Mouse (Mus musculus): ENCODE results near the gene Timmdc1. TPM values are rescaled to one million over a fixed set of nuclear protein-coding genes. Genes with fewer than 3 reads are reported as not detected.
"Not testable (repeated sequence)": the region's sequence is repeated elsewhere in the genome, so short reads cannot be mapped to it uniquely, and the experiment has no call there.

Timmdc1 gene
- polyA plus RNA-seq, 1 experiment = 9.9 TPM

DNA sequence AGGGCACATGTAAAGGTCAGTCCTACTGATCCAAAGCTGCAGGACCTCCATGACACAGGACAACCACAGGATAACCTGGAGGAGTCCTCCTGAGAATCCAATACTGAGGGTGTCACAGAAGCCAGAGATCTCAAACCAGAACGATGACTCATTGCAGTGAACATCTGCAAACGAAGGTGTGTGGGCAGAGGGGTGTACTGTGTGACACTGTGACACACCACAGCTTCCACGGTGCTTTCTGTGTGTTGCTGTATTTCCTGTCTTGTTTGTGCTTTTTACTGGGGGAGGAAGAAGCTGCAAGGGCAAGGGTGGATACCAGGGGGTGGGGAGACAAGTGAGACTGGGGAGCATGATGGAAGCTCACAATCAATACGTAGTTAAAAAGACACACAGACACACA, 18.9 kb downstream of the Timmdc1 start:
- no peak for DNase-seq (ENCODE audit: low read depth, low spot score)
- 55% methylated on average over 4 of the region's 4 CpGs for WGBS

DNA sequence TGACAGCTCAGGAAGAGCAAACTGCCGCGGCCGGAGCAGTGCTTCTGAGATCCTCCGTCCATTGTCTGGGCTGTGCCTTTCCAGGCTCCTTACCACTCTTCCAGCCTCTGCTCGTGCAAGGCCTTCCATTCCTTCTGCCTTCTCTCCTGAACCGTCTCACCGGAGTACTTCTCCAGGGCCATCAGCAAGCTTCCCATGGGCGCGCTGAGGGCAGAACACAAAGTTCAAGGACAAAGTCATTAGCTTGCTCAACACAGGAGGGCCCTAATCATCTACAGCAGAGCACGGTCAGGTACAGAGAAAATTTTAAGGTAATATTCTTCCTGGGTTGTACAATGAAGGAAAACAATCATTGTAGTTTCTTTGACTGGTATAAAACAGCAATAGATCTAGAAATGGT, 20.0 kb downstream of the Timmdc1 start:
- no peak for DNase-seq (ENCODE audit: low read depth, low spot score)

DNA sequence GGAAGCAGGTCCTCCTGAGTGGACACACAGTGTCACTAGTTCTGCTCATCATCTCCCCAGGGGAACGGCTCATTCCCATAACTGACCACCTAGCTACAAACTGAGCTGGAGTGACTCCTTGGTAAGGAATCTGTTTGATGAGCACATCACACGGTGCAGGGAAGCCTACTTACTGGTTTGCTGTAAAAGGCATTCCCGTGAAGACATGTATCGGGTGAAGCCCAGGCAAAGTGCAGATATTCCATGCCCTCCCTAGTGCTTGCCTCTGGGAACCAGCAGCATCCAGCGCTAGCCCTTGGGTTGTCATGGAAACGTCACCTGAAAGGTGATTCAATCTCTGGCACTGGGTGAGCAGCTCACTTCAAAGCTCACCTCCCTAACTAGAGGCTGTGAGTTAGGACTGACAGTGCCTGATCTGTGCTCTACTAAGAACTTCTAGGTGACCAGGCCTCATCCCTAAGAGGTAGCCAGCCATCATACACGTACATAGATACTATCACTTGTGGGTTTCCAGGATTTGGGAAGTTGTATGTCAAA, 25.8 kb downstream of the Timmdc1 start:
- DNase-seq (ENCODE audit: low read depth, low spot score) = no peak

More for the DNA sequence above, 20.0 kb downstream of the Timmdc1 start:
- WGBS = 77% methylated on average over 10 of the region's 10 CpGs

DNA sequence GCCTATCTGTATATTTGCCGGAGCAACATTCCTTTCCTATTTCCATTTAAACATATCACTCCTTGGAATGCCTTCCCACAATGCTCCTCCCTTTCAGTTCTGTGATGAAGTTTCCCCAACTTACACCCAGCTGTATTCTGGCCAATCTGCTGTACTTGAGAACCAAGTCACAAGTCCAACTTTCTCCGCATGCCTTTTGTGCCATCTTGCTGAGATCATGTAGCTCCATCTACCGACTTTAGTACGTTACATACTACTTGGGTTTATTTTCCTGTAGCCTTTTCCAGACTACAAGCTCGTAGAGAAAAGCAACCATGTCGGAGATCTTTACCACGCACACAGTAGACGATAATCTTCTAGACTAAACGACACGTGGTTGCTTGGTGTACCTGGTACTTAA, 28.6 kb downstream of the Timmdc1 start:
- 74% methylated on average over 10 of the region's 10 CpGs for WGBS

More for the DNA sequence above, 25.8 kb downstream of the Timmdc1 start:
- 82% methylated on average over 7 of the region's 7 CpGs for WGBS

DNA sequence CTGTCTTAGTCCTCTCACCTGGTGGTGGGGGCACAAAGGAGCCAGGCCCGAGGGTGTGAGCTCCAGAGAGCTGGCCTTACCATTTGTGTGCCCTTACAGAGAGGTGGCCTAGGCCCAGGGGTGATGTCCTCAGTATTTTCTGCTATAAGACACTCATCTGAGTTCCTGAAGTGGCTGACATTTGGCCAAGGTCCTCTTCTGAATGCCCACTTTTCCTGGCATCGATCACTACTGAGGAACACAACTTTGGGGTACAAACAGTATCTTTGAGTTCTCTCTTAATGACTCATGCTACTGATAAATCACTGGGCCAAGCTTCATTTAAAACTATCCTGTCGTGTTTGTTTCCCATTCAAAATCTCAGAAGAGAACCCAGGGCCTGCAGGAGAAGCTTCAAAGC, 29.9 kb downstream of the Timmdc1 start:
- 79% methylated on average over 3 of the region's 3 CpGs for WGBS
- DNase-seq (ENCODE audit: low read depth, low spot score) = no peak

More for the DNA sequence above, 28.6 kb downstream of the Timmdc1 start:
- DNase-seq (ENCODE audit: low read depth, low spot score) = no peak

DNA sequence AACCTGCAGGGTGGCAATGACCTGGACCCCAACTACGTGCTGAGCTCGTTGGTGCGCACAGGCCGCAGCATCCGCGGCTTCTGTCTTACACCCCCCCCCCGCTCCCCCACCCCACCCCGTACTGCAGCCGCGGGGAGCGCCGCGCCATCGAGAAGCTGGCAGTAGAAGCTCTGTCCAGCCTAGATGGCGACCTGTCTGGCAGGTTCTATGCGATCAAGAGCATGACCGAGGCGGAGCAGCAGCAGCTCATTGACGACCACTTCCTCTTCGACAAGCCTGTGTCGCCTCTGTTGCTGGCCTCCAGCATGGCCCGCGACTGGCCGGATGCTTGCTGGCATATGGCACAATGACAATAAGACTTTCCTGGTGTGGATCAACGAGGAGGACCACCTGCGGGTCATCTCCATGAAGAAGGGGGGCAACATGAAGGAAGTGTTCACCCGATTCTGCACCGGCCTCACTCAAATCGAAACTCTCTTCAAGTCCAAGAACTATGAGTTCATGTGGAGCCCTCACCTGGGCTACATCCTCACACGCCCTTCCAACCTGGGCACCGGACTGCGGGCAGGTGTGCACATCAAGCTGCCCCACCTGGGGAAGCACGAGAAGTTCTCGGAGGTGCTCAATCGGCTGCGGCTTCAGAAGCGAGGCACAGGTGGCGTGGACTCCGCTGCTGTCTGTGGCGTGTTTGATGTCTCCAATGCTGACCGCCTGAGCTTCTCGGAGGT, 38.7 kb downstream of the Timmdc1 start:
- WGBS = 13% methylated on average over 42 of the region's 42 CpGs
- no peak for DNase-seq (ENCODE audit: low read depth, low spot score)

DNA sequence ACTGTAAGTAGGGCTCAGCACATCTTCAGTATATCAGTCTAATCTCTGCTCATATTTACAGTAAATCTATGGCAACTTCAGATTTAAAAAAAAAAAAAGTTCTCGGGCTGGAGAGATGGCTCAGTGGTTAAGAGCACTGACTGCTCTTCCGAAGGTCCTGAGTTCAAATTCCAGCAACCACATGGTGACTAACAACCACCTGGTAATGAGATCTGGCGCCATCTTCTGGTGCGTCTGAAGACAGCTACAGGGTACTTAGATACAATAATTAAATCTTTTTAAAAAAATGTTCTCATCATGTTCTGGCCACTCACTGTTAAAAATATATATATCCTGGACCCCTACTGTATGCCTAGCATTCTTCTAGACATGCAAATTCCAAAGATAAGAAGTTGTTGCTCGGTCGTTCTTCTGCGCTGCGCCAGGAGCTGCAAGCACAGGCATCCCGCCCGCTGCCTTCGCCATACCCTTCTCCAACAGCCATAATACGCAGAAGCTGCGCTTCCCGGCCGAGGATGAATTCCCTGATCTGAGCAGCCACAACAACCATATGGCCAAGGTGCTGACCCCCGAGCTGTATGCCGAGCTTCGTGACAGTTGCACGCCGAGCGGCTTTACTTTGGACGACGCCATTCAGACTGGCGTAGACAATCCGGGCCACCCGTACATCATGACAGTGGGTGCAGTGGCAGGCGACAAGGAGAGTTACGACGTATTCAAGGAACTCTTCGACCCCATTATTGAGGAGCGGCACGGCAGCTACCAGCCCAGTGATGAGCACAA, 39.5 kb downstream of the Timmdc1 start:
- 17% methylated on average over 32 of the region's 32 CpGs for WGBS
- no peak for DNase-seq (ENCODE audit: low read depth, low spot score)

DNA sequence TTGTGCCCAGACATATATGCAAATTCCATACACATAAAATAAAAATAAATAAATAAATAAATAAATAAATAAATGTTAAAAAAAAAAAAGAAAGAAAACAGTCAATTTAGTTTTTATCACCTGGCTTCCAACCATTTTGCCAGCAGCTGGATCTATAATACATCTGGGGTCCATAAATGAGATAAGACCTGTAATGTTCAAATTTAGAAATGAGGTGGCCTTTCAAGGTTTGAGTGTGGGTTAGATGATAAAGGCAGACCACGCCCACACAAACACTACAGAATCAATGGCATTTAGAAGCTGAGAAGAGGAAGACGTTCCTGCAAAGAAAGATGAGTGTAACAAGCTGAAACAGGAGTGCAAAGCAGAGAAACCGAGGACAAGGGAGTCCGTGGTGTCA, 41.1 kb downstream of the Timmdc1 start:
- 74% methylated on average over 4 of the region's 4 CpGs for WGBS
- DNase-seq (ENCODE audit: low read depth, low spot score) = no peak

DNA sequence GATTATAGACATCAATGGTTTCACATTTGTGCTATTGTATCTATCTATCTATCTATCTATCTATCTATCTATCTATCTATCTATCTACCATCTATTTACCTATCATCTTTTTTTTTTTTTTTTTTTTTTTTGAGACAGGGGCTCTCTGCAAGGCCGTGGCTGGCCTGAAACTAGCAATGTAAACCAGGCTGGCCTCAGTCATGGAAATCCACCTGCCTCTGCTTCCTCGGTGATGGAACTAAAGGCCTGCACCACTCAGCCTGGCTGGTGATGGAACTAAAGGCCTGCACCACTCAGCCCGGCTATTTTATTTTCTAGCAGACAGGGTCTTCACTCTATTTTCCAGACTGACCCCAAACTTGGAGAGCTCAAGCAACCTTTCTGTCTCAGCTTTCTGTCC, 44.2 kb downstream of the Timmdc1 start:
- WGBS = 95% methylated on average over 3 of the region's 3 CpGs
- DNase-seq (ENCODE audit: low read depth, low spot score) = no peak

DNA sequence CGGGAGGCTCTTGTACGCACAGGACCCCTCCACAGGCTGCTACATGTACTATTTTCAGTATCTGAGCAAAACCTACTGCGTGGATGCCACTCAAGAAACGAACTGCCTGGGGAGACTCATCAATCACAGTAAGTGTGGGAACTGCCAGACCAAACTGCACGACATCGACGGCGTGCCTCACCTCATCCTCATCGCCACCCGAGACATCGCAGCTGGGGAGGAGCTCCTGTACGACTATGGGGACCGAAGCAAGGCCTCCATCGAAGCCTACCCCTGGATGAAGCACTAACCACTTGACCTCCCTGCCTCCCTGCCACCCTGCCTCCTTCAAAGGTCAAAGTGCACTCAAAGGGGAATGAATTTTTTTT, 45.2 kb downstream of the Timmdc1 start:
- not testable (repeated sequence) for DNase-seq (ENCODE audit: low read depth, low spot score)
- WGBS = 61% methylated on average over 14 of the region's 14 CpGs

DNA sequence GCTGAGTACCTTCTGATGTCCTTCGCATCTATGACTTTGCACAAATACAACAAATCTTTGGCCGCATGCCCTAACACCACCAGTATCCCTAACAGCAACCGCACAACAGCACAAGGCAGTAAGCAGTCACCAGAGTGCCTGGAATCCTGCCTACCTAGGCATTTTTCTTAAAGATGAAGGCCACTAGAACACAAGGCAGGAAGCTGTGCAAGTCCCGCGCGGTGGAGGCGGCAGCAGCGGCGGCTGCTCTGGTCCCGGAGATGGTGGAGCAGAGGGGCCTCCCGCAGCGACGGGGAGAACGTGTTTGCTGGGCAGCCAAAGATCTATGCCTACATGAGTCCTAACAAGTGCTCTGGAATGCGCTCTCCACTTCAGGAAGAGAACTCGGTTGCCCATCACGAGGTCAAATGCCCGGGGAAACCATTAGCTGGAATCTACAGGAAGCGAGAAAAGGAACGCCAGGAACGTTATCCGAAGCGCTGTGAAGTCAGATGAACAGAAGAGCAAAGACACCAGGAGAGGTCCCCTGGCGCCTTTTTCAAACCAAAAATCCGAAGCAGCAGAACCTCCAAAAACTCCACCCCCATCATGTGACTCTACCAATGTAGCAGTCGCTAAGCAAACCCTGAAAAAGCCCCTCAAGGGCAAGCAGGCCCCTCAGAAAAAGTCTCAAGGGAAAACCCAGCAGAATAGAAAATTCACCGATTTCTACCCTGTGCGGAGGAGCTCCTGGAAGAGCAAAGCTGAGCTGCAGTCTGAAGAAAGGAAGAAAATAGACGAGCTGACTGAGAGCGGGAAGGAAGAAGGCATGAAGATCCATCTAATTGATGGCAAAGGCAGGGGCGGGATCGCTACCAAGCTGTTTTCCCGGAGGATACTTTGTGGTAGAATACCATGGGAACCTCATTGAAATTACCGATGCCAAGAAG, 45.9 kb downstream of the Timmdc1 start:
- DNase-seq (ENCODE audit: low read depth, low spot score) = no peak
- WGBS = 11% methylated on average over 34 of the region's 34 CpGs

DNA sequence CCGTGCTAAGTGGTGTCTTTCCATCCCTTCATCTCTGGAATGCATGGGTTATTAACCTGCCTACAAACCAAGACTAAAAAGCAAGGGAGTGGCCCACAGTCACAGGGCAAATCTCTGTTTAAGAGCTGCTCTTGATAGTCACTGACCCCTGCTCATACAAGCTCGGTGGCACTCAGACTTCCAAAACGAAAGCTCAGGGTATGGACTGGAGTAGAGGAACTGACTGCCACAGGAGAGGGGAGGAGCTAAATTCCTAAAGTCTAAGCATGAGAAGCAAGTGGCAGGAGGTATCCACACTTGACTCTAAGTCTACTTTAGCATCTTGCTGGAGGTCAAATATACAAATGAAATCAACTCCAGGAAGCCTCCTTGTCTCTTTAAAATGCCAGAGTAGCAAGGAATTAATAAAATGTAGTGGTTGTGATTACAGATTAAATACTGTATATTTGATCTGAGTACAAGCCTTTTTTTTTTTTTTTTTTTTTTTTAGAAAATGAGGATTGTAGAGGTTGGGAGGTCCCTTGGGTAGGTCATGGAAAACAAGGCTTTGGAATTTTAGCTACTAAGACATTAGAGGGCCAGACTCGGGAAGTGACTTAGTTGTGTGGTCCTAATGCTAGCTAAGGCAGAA, 46.7 kb downstream of the Timmdc1 start:
- no peak for DNase-seq (ENCODE audit: low read depth, low spot score)
- 36% methylated on average over 4 of the region's 4 CpGs for WGBS

DNA sequence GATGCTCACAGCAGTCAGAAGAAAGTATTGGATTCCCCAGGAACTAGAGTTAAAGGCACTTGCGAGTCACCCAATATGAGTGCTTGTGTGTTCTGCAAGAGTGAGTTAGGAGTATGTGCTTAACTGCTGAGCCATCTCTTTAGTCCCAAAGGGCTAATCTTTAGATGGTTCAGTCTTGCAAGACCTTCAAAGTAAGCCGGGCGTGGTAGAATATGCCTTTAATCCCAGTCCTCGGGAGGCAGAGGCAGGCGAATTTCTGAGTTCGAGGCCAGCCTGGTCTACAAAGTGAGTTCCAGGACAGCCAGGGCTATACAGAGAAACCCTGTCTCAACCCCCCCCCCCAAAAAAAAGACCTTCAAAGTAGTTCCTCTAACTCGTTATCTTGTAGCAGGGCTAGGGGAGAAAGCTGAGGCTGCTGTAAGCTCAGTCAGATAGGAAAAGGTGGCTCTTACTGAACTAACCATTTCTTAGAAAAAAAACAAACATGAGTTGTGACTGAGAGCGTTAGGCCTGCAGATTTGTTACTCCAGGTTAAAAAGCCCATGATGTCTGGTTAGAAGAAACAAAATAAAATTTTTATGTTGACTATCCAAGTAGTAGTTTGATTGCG, 47.7 kb downstream of the Timmdc1 start:
- WGBS = 91% methylated on average over 9 of the region's 9 CpGs

DNA sequence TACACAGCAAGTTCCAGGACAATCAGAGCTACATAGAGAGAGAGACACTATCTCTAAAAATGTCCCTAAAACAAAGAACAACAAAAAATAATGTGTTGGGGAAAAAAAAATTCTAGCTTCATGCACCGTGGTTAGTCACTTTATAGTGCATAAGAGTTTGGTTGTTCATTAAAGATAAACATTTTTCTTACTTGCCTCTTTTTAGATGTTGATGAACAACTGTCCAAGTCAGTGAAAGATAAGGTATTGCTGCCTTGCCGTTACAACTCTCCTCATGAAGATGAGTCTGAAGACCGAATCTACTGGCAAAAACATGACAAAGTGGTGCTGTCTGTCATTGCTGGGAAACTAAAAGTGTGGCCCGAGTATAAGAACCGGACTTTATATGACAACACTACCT, 48.8 kb downstream of the Timmdc1 start:
- no peak for DNase-seq (ENCODE audit: low read depth, low spot score)
- WGBS = 87% methylated on average over 5 of the region's 5 CpGs

More for the DNA sequence above, 47.7 kb downstream of the Timmdc1 start:
- no peak for DNase-seq (ENCODE audit: low read depth, low spot score)

DNA sequence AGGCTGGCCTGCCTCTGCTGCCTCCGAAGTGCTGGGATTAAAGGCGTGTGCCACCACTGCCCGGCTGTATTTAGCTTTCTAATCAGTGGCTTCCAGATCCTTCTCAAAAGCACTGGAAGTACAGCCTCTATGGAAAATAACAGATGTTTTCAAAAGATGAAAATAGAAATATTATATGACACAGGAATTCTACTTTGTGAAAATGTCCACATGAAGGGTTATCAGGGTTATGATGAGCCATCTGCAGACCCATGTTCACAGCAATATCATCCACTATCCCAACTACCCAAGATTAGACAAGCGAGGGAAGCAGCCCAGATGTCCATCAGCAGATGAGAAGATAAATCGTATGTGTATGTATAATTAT, 50.0 kb downstream of the Timmdc1 start:
- DNase-seq (ENCODE audit: low read depth, low spot score) = no peak

DNA sequence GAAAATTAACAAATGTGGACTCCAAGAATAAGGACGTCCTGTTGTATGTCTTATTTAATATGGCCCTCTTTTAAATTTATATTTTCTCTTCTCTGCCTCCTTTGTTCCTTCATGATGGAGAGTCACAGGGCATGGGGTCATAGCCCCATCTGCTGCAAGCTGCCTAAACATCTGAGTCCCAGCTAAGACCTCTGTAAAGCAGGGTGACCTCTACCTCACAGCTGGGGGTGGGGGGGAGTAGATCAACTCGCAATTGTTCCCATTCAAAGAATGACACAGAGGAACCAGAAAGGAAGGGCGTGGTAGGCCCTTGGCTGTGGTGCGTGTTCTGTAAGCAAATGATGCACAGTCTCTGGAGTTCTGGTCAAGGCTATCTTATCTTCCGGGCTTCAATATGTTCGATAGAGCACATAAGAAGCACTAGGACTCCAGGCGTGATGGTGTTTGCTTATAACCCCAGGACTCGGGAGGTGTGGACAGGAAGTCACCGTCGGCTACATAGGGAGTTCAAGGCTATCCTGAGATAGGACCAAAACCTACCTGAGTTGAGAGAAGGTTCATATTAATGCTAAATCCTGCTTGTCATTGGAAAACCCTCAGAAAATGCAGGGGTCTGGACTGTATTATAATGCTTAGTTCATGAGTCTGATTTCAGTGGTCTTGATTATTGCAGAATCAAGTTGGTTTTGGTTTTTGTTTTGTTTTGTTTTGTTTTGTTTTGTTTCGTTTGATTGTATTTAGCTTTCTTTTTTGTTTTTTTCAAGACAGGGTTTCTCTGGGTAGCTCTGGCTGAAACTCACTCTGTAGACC, 50.6 kb downstream of the Timmdc1 start:
- DNase-seq (ENCODE audit: low read depth, low spot score) = no peak
- WGBS = 75% methylated on average over 11 of the region's 11 CpGs

More for the DNA sequence above, 50.0 kb downstream of the Timmdc1 start:
- 91% methylated on average over 5 of the region's 5 CpGs for WGBS

DNA sequence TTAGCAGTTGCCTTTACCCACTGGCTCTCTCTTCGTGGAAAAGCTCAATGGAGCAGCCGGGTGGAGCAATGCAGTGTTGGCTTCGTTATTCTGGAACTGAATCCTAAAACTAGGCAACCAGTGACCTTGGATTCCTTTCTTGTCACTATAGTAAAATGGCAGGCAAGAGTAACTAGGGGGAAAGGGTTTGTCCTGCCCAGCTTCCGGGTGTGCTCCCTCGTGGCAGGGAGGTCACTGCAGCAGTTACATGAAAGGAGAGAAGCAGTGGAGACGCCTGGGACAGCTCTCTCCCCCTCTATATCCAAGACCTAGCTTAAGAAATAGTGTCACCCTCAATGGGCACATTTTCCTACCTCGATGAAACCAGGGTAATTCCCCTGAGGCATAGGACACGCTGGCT, 53.0 kb downstream of the Timmdc1 start:
- 69% methylated on average over 8 of the region's 8 CpGs for WGBS
- no peak for DNase-seq (ENCODE audit: low read depth, low spot score)

DNA sequence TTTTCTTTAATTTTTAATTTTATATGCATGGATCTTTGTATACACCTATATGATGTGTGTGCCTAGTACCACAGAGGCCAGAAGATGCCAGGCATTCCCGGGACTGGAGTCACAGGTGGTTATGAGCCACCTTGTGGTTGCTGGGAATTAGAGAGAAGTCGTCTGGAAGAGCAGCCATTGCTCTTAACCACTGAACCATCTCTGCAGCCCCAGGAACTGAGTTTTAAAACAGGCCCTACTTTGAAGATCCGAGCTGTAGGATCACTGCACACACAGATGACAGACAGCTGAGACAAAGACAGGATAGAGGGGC, 53.8 kb downstream of the Timmdc1 start:
- 39% methylated on average over 3 of the region's 3 CpGs for WGBS
- DNase-seq (ENCODE audit: low read depth, low spot score) = no peak

Data from large intestine, adult 2 months (tissue).